Mouse (Mus musculus) liver, embryonic 14.5 days (tissue): Measurements from ENCODE around the gene Hist3h2ba. TPM values are rescaled to one million over a fixed set of nuclear protein-coding genes. Genes with fewer than 3 reads are reported as not detected.

ENCODE experiments used
- ATAC-seq: fragments of 200-750 bp; cut with Nextera tagmentation; 2 replicates; pipeline ENCODE4 v1.8.0; 2017; ENCODE audit warnings: moderate number of reproducible peaks, mild to moderate bottlenecking, moderate library complexity; ENCODE audit not compliant: insufficient read depth
- DNase-seq, 3 experiments: peaks; one replicate each; pipeline ENCODE4 v3.0.0-alpha.2; 2012 to 2013; ENCODE audit warnings: low read depth in 3 of 3, low spot score in 3 of 3
- H3K27ac ChIP-seq: fragments of 300-500 bp; sonication (generic); 2 replicates; pipeline ENCODE4 v1.5.1; 2014; ENCODE audit warnings: moderate library complexity, mild to moderate bottlenecking, control low read depth, inconsistent platforms
- H3K27me3 ChIP-seq: fragments of 300-500 bp; sonication (generic); 2 replicates; pipeline ENCODE4 v1.6.1; 2014; ENCODE audit warnings: mild to moderate bottlenecking, low read length, moderate library complexity; ENCODE audit not compliant: control insufficient read depth, insufficient read depth
- H3K36me3 ChIP-seq: fragments of 300-500 bp; sonication (generic); replicated peaks from 2 replicates; pipeline ENCODE4 v1.6.1; 2014; ENCODE audit warnings: low read depth; ENCODE audit not compliant: control insufficient read depth, insufficient read depth
- H3K4me1 ChIP-seq, 2 experiments: fragments of 200-500 bp in 1 of 2; fragments of 300-500 bp in 1 of 2; sonication (generic) in 1 of 2; replicated peaks; 2 replicates each; pipeline ENCODE4 v1.6.1; 2012 to 2014; ENCODE audit warnings: antibody characterized with exemption in 1 of 2, inconsistent platforms in 1 of 2, low read length in 1 of 2; ENCODE audit not compliant: control insufficient read depth in 2 of 2, insufficient read depth in 2 of 2
- H3K4me2 ChIP-seq: fragments of 300-500 bp; sonication (generic); 2 replicates; pipeline ENCODE4 v1.6.1; 2014; ENCODE audit warnings: low read depth, mild to moderate bottlenecking, control low read depth, moderate library complexity
- H3K4me3 ChIP-seq, 2 experiments: fragments of 200-500 bp in 1 of 2; fragments of 300-500 bp in 1 of 2; sonication (generic) in 1 of 2; 2 replicates each; pipeline ENCODE4 v1.5.1; 2012 to 2014; ENCODE audit warnings: low read depth in 2 of 2, low read length in 2 of 2, mild to moderate bottlenecking in 2 of 2, control low read depth in 1 of 2, inconsistent platforms in 1 of 2, moderate library complexity in 1 of 2; ENCODE audit not compliant: insufficient read depth in 1 of 2
- H3K9ac ChIP-seq: fragments of 300-500 bp; sonication (generic); replicated peaks from 2 replicates; pipeline ENCODE4 v1.6.1; 2014; ENCODE audit warnings: mild to moderate bottlenecking, control low read depth, moderate library complexity
- H3K9me3 ChIP-seq: fragments of 300-500 bp; sonication (generic); 2 replicates; pipeline ENCODE4 v1.6.1; 2016; ENCODE audit warnings: low read length, mixed read lengths; ENCODE audit not compliant: control insufficient read depth
- CTCF ChIP-seq: IDR thresholded peaks from 2 replicates; pipeline ENCODE4 v1.5.1; 2016; ENCODE audit warnings: antibody characterized with exemption, low read depth, control low read depth
- EP300 ChIP-seq: IDR thresholded peaks from 2 replicates; pipeline ENCODE4 v1.6.1; 2016; ENCODE audit warnings: antibody characterized with exemption, low read depth
- WGBS: fragments of 180-500 bp; shearing (Covaris S2); extraction: QIAGEN DNeasy Blood & Tissue Kit; methylation state at CpG from one replicate; pipeline ENCODE4 v1.1.7; 2014; ENCODE audit not compliant: insufficient replicate concordance; 5-methylcytosine and 5-hydroxymethylcytosine counted together
- polyA plus RNA-seq, 2 experiments: library from polyadenylated mRNA; depleted of rRNA in 1 of 2; stranded (reverse) in 1 of 2; unstranded in 1 of 2; fragments of >200 nt; fragmentation: Nextera tagmentation in 1 of 2; extraction: Ambion mirVana in 1 of 2; gene quantifications; 2 replicates each; pipeline versions ENCODE4 v1.2.1 to v1.2.3; 2012 to 2014

Gene Hist3h2ba
- polyA plus RNA-seq, 2 experiments = 6.0 to 15.7 TPM

DNA sequence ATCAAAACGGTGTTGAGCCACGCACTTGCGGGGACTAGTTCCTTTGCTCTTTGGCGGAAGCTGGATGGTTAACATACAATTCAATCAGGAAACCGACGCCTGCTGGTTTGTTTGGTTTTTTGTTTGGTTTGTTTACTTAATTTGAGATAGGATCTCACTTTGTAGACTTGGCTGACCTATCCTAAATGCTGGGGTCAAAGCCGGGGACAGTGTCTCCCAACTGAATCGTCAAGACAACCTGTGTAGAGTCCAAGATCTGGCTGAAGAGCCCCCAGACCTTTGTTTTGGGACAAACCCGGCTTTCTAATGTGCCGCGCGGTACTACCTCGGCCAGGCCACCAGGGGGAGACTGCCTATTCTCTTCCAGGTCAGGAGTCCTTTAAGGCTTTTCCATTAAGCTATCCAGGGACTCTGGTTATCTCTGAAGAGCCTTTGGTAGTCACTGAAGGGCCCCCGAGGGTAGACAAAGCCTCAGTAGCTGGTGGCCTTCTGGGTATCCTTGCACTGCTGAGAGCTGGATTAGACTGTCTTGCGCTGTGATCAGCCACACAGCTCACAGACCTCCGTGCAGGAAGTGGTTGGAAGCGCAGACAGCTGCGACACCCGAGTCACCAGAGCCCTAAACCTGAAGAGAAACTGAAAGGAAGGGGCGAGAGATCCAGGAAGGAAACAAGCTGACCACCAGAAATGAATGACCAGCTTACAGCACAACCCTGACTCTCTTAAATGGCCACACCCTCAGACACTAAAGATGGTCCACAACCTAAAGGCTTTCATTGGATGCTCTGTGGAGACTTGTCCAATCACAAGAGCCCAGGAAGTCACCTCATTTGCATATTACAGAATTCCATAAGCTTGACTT is 20.7 kb upstream of the Hist3h2ba start:
- Histone ChIP-seq H3K27me3 (no peaks in the 10 kb centered on the region), H3K4me3 (peak overlapping the region; percentile 43 to 57), H3K9ac (peak overlapping the region; percentile 55), H3K4me2 (peak overlapping the region; percentile 64), H3K27ac (peak overlapping the region; percentile 67), H3K4me1 (peaks cover 33 to 34% of the 10 kb centered on the region in 2 experiments), H3K9me3 (no peaks in the 10 kb centered on the region), H3K36me3 (peaks cover 28% of the 10 kb centered on the region)
- ATAC-seq (peak; percentile 80), DNase-seq (peak in 1 of 3 experiments; percentile 77)
- TF ChIP-seq CTCF (peak; percentile 95), EP300 (peak; percentile 32; the same call in 1 of the 2 replicates)
- whole genome bisulfite sequencing = 2% methylated on average over 20 of the region's 20 CpGs

DNA sequence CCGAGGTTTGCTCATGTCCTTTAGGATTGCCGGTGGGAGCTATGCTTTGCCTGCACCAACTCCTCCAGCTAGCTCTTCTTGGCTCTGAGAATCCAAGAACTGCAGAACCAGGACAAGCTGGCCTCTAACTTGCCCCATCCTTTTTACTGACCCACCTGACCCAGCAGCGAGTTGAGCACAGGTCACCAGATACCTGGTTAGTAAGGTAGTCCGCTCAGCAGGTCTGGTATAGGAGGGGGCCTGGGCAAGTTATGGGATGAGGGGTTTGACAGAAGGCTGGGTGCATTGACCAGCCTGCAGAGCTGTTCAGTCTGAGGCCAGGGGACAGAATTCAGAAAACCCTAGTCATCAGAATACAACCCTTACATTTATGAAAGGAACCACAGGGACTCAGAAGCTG is 19.7 kb upstream of the Hist3h2ba start:
- WGBS = 60% methylated on average over 4 of the region's 4 CpGs
- no peak overlapping the region for H3K4me3 ChIP-seq
- no peak overlapping the region for H3K4me2 ChIP-seq
- H3K36me3 ChIP-seq = peaks cover 29% of the 10 kb centered on the region
- peak overlapping the region; percentile 67 for H3K27ac ChIP-seq
- H3K4me1 ChIP-seq = peaks cover 33 to 34% of the 10 kb centered on the region in 2 experiments
- DNase-seq (no peak), ATAC-seq (no peak)
- H3K9ac ChIP-seq = no peak overlapping the region
- TF ChIP-seq EP300 = no peak
- TF ChIP-seq CTCF = no peak
- no peaks in the 10 kb centered on the region for H3K27me3 ChIP-seq
- no peaks in the 10 kb centered on the region for H3K9me3 ChIP-seq

DNA sequence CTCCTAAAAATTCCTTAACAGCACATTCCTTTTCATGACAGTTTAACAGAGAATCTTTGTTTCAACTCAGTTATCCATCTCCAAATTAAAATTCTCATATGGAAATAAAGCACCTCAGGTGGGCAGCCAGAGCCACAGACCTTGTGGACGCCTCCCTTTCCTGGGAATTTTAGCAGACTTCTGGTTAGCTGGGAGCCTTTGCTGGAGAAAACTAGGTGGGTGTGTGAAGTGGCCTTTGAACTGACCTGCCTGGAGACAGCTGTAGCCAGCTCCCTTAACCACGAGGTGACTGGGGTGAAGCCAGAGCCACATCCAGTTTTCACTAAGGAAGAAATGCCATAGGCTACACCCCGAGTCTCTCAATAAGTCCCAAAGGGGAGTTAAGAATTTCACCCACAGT is 19.1 kb upstream of the Hist3h2ba start:
- Histone ChIP-seq H3K27me3 (no peaks in the 10 kb centered on the region), H3K36me3 (peaks cover 34% of the 10 kb centered on the region), H3K9me3 (no peaks in the 10 kb centered on the region), H3K4me1 (peaks cover 33 to 34% of the 10 kb centered on the region in 2 experiments), H3K4me3 (no peak overlapping the region), H3K9ac (0 out of 2 replicates have a peak overlapping the region, but pooled peaks have one; percentile 15), H3K27ac (peak overlapping the region; percentile 67), H3K4me2 (no peak overlapping the region; the same call in 1 of the 2 replicates)
- ATAC-seq (no peak), DNase-seq (no peak)
- TF ChIP-seq CTCF (no peak), EP300 (no peak)
- WGBS = 48% methylated on average over 3 of the region's 3 CpGs

DNA sequence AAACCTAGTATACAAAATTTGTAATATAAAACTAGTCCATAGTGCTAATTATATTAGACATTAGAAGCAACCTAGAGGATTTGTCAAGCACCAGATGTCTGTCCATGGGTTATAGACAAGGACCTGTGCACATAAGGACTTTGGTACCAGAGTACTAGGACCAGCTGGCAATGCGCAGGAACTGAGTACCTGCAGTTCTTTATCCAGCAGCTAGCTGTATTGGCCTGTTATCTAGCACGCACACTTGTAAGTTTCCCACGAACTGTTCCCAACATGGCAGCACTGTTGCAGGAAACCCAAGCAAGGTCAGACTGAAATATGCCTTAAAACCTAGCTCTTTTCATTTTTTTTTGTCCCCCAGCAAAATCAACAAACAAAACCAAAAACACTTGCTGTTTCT is 18.5 kb upstream of the Hist3h2ba start:
- DNase-seq (no peak), ATAC-seq (peak; percentile 56)
- Histone ChIP-seq H3K27ac (peak overlapping the region; percentile 67), H3K4me3 (no peak overlapping the region), H3K4me1 (peaks cover 33 to 34% of the 10 kb centered on the region in 2 experiments), H3K27me3 (no peaks in the 10 kb centered on the region), H3K36me3 (peaks cover 37% of the 10 kb centered on the region), H3K4me2 (peak overlapping the region; percentile 8), H3K9ac (no peak overlapping the region; the same call in 1 of the 2 replicates), H3K9me3 (no peaks in the 10 kb centered on the region)
- whole genome bisulfite sequencing = 12% methylated on average over 3 of the region's 3 CpGs
- TF ChIP-seq CTCF (peak; percentile 56), EP300 (peak; percentile 45)

DNA sequence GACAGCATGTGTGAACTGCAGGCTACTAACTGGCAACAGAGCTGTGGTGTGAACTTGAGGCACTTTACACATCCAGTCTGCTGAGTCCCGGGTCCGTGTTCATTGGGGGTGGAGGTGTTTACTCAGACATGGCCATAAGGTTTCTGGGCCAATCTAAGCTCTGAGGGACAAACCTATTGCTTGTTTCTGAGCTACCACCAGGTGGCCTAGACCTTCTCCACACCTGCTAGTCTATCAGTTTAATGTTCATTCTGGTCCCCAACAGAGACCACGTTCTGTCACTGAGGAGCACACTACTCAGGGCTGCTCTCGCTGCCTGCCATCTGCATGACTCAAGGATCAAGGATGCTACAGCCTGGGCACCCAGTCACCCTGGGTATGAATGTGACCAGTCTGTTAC is 17.1 kb upstream of the Hist3h2ba start:
- H3K36me3 ChIP-seq = peaks cover 38% of the 10 kb centered on the region
- DNase-seq = no peak
- H3K4me1 ChIP-seq = peaks cover 33 to 34% of the 10 kb centered on the region in 2 experiments
- ATAC-seq = no peak
- peak overlapping the region; percentile 67; the same call in 1 of the 2 replicates for H3K27ac ChIP-seq
- WGBS = 74% methylated on average over 4 of the region's 4 CpGs
- H3K9me3 ChIP-seq = no peaks in the 10 kb centered on the region
- no peak overlapping the region for H3K9ac ChIP-seq
- no peaks in the 10 kb centered on the region for H3K27me3 ChIP-seq
- no peak overlapping the region for H3K4me3 ChIP-seq
- no peak overlapping the region for H3K4me2 ChIP-seq
- TF ChIP-seq EP300 = no peak
- peak; percentile 60 for TF ChIP-seq CTCF
